Mouse (Mus musculus): ENCODE measurements around the gene Msl1.
"Not testable (repeated sequence)": the region's sequence is repeated elsewhere in the genome, so short reads cannot be mapped to it uniquely, and the experiment has no call there.

Gene Msl1

GRCm38 (mm10) chr11:98796515-98797216 lies 1.4 kb downstream of the Msl1 start:
- DNase-seq (ENCODE audit: low spot score): peak; percentile 63

- no peak for DNase-seq (ENCODE audit: low spot score)
Observed at GRCm38 (mm10) chr11:98797306-98797705, 2.0 kb downstream of the Msl1 start.

- no peak for DNase-seq (ENCODE audit: low spot score)
Observed at GRCm38 (mm10) chr11:98797909-98798308, 2.6 kb downstream of the Msl1 start.

- no peak for DNase-seq (ENCODE audit: low spot score)
Observed at GRCm38 (mm10) chr11:98804605-98805004, 9.3 kb downstream of the Msl1 start, which contains the start of gene Casc3. Gene Casc3, plus strand, starts transcription at chr11:98804905.

GRCm38 (mm10) chr11:98808417-98808816 lies 13.1 kb downstream of the Msl1 start:
- DNase-seq (ENCODE audit: low spot score): no peak

- DNase-seq (ENCODE audit: low spot score): peak; percentile 94
Observed at GRCm38 (mm10) chr11:98809457-98810290, 14.4 kb downstream of the Msl1 start.

- DNase-seq (ENCODE audit: low spot score): no peak
Observed at GRCm38 (mm10) chr11:98810686-98811085, 15.4 kb downstream of the Msl1 start.

- no peak for DNase-seq (ENCODE audit: low spot score)
Observed at GRCm38 (mm10) chr11:98816706-98817239, 21.5 kb downstream of the Msl1 start.

GRCm38 (mm10) chr11:98820968-98821367 lies 25.7 kb downstream of the Msl1 start:
- DNase-seq (ENCODE audit: low spot score): no peak

GRCm38 (mm10) chr11:98826071-98826470 lies 30.8 kb downstream of the Msl1 start:
- DNase-seq (ENCODE audit: low spot score): not testable (repeated sequence)

GRCm38 (mm10) chr11:98827877-98828276 lies 32.6 kb downstream of the Msl1 start:
- DNase-seq (ENCODE audit: low spot score): no peak

GRCm38 (mm10) chr11:98829091-98829775 lies 33.9 kb downstream of the Msl1 start:
- no peak for DNase-seq (ENCODE audit: low spot score)

GRCm38 (mm10) chr11:98829875-98830274 lies 34.6 kb downstream of the Msl1 start:
- no peak for DNase-seq (ENCODE audit: low spot score)

- DNase-seq (ENCODE audit: low spot score): no peak
Observed at GRCm38 (mm10) chr11:98835296-98835695, 40.0 kb downstream of the Msl1 start.

GRCm38 (mm10) chr11:98835725-98836124 lies 40.4 kb downstream of the Msl1 start:
- no peak for DNase-seq (ENCODE audit: low spot score)

- no peak for DNase-seq (ENCODE audit: low spot score)
Observed at GRCm38 (mm10) chr11:98836128-98836527, 40.8 kb downstream of the Msl1 start.

GRCm38 (mm10) chr11:98836651-98837141 lies 41.4 kb downstream of the Msl1 start, which contains the start of gene Rapgefl1:
Gene Rapgefl1, plus strand, starts transcription at chr11:98836785.
- DNase-seq (ENCODE audit: low spot score): peak; percentile 80

GRCm38 (mm10) chr11:98837231-98837704 lies 42.0 kb downstream of the Msl1 start:
- DNase-seq (ENCODE audit: low spot score): no peak

GRCm38 (mm10) chr11:98837917-98838316 lies 42.6 kb downstream of the Msl1 start:
- no peak for DNase-seq (ENCODE audit: low spot score)

- DNase-seq (ENCODE audit: low spot score): no peak
Observed at GRCm38 (mm10) chr11:98838512-98838911, 43.2 kb downstream of the Msl1 start.

- DNase-seq (ENCODE audit: low spot score): peak; percentile 60
Observed at GRCm38 (mm10) chr11:98839402-98839801, 44.1 kb downstream of the Msl1 start.

GRCm38 (mm10) chr11:98839897-98840296 lies 44.6 kb downstream of the Msl1 start:
- no peak for DNase-seq (ENCODE audit: low spot score)
